Mouse (Mus musculus) spleen, embryonic (tissue): ENCODE measurements around the gene Cntd1.
"Not testable (repeated sequence)": the region's sequence is repeated elsewhere in the genome, so short reads cannot be mapped to it uniquely, and the experiment has no call there.

Source experiments
- CTCF ChIA-PET: fragments of 350-600 bp; sonication (Branson Sonifier 250); formaldehyde crosslinking; loops from one replicate; lab custom pipeline; 2022; lab: Charles Lee

The Cntd1 gene

GRCm38 (mm10) chr11:101282896-101283295, 4.1 kb downstream of the Cntd1 start:
- CTCF ChIA-PET, result no interaction called here

DNA sequence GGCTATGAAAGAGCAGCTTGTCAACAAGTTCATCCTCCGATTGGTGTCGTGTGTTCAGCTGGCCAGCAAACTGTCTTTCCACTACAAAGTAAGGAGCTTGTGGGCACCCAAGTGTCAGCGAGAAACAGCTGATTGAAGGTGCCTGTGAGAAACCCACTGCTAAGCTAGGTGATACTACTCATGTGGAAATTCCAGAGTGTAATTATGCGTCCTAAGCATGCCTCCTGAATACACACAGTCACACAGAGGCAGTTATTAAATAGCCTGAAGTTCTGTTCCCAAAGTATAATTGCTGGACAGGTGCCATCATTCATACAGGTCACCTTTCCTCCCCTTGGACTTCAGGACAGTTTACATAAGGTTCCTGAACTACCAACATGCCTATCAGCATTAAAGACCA, 5.0 kb downstream of the Cntd1 start:
- CTCF ChIA-PET, result no interaction called here

GRCm38 (mm10) chr11:101287306-101287705, 8.5 kb downstream of the Cntd1 start:
- CTCF ChIA-PET, result no interaction called here

- CTCF ChIA-PET, result no interaction called here
Measured at GRCm38 (mm10) chr11:101291231-101291630, 12.4 kb downstream of the Cntd1 start.

DNA sequence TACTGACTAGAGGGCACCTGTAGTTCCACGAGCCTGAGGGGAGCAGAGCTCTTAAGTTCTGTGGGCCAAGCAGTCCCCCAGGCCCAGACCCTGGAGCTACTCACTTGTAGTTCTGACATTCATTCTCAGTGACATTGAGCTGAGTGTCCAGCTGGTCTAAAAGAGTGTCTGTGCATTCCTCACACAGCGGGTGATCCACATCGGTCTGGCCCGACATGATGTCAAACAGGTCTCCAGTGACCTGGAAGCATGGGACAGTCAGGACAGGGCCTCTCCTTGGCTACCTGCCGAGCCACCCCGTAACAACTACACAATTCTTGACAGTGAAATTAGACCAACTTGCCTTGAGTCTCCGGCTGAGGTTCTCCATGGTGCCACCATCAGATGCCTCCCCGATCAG, 16.4 kb downstream of the Cntd1 start:
- CTCF ChIA-PET, result interaction anchor here (0.6 kb wide), 1 partner anchor 80 kb away, joined by 3 read pairs; no protein-coding TSS in a partner anchor

- CTCF ChIA-PET, result no interaction called here
Measured at GRCm38 (mm10) chr11:101300881-101301280, 22.1 kb downstream of the Cntd1 start.

GRCm38 (mm10) chr11:101301299-101302003, 22.6 kb downstream of the Cntd1 start:
- CTCF ChIA-PET, result no interaction called here

DNA sequence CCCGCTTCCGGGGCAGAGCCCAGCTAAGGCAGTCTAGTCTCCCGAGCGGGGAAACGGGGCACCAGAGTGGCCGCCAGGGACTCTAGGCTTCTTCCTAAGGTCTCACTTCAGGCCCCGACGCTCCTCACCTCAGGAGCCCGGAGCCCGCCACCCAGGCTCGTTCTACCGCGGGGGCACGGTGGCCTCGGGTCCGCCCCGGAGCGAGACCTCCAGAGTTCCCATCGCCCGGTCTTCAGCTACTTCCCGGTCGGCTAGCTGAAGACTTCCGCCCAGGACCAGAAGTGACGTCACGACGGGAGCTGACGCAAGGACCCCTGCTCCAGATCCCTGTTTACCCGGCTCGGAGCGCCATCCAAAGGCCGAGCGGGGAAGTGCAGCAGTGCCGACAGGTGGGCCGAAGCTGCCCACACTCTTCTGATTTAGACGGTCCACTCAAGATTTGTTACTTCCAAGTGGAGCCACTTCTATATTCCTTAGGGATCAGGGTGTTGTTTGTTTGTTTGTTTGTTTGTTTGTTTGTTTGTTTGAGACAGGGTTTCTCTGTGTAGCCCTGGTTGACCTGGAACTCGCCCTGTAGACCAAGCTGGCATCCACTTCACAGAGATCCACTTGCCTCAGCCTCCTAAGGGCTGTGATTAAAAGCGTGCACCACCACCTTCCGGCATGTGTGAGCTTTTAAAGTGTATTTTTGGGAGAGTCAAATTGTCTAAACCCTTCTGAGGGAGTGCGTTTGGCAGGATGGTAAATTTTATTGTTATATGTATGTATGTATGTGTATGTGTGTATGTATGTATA, 23.4 kb downstream of the Cntd1 start, which contains the start of gene Becn1:
Gene Becn1 (minus strand): TSS at position 283 of the 795 bp plus-strand sequence.
- CTCF ChIA-PET, result interaction anchor here (0.9 kb wide), 1 partner anchor 23 kb away, joined by 4 read pairs; the partner anchor contains the start of genes Cntd1 and Coa3

GRCm38 (mm10) chr11:101307744-101308143, 28.9 kb downstream of the Cntd1 start:
- CTCF ChIA-PET, result interaction anchor here (0.5 kb wide), 1 partner anchor 10 kb away, joined by 4 read pairs; no protein-coding TSS in a partner anchor

DNA sequence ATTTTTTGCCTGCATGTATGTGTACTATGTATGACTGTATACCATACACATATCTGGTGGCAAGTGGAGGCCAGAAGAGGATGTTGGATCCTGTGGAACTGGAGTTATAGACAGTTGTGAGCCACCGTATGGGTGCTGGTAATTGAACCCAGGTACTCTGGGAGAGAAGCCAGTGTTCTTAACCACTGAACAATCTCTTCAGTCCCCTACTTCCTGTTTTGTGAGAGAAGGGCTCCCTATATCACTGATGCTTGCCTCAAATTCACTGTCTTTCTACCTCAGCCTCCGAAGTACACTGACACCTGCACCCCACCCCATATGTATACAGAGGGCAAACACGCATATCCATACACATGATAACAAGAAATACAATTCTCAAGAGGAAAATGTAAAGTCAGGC, 32.3 kb downstream of the Cntd1 start:
- CTCF ChIA-PET, result no interaction called here

- CTCF ChIA-PET, result no interaction called here
Measured at GRCm38 (mm10) chr11:101312150-101312549, 33.3 kb downstream of the Cntd1 start.

GRCm38 (mm10) chr11:101314567-101314966, 35.8 kb downstream of the Cntd1 start:
- CTCF ChIA-PET, result interaction anchor here (0.7 kb wide), 1 partner anchor 1845 kb away, joined by 4 read pairs; no protein-coding TSS in a partner anchor

- CTCF ChIA-PET, result interaction anchor here (0.7 kb wide), 1 partner anchor 1844 kb away, joined by 4 read pairs; no protein-coding TSS in a partner anchor
Measured at GRCm38 (mm10) chr11:101315082-101315650, 36.4 kb downstream of the Cntd1 start.

- CTCF ChIA-PET, result no interaction called here
Measured at GRCm38 (mm10) chr11:101315665-101316500, 37.1 kb downstream of the Cntd1 start, which contains the start of gene Psme3. Gene Psme3 (plus strand): TSS chr11:101316213.

- CTCF ChIA-PET, result no interaction called here
Measured at GRCm38 (mm10) chr11:101316501-101316917, 37.7 kb downstream of the Cntd1 start.

GRCm38 (mm10) chr11:101323609-101324008, 44.8 kb downstream of the Cntd1 start:
- CTCF ChIA-PET, result no interaction called here

- CTCF ChIA-PET, result no interaction called here
Measured at GRCm38 (mm10) chr11:101324763-101325162, 46.0 kb downstream of the Cntd1 start, which contains the start of gene Aoc2. Gene Aoc2 (plus strand): TSS chr11:101325063.

- CTCF ChIA-PET, result not testable (repeated sequence)
Measured at GRCm38 (mm10) chr11:101325201-101325600, 46.4 kb downstream of the Cntd1 start.

DNA sequence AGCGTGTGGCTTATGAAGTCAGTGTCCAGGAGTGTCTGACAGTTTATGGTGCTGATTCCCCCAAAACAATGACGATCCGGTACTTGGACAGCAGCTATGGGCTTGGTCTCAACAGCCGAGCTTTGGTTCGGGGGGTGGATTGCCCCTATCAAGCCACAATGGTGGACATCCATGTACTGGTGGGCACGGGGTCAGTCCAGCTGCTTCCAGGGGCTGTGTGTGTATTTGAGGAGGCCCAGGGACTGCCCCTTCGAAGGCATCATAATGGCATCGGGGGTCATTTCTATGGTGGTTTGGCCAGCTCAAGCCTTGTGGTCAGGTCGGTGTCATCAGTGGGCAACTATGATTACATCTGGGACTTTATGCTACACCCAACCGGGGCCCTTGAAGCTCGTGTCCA, 47.3 kb downstream of the Cntd1 start:
- CTCF ChIA-PET, result interaction anchor here (0.6 kb wide), 1 partner anchor 127 kb away, joined by 13 read pairs; no protein-coding TSS in a partner anchor

DNA sequence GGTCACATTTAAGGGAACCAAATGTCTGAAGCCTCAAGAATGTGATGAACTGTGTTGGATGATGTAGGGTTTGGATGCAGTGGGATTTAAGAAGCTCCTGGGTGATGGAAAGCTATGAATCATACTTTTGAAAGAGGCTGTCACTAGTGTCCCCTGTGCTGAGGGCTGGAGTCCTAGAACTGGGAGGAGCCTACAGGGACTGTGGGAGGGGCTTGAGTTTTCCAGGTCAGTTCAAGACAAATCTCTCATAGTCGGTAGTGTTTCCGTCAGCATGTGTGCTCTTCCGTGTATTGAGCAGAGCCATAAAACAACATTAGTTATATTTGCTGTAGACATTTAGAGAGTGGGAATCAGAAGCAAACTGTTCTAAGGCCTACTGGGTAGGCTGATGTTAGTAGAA, 48.5 kb downstream of the Cntd1 start:
- CTCF ChIA-PET, result no interaction called here
